Mouse (Mus musculus) bone marrow, adult 2 months (tissue): Measurements from ENCODE around the gene Lenep. TPM values are rescaled to one million over a fixed set of nuclear protein-coding genes. Genes with fewer than 3 reads are reported as not detected.

Source experiments
- H3K27ac ChIP-seq: fragments of 200-500 bp; 2 replicates; pipeline ENCODE4 v1.5.1; 2012; ENCODE audit warnings: low read depth, mild to moderate bottlenecking, control low read depth, inconsistent platforms, low read length; ENCODE audit not compliant: control insufficient read depth, poor library complexity, insufficient read depth
- H3K4me1 ChIP-seq: fragments of 200-500 bp; 2 replicates; pipeline ENCODE4 v1.6.1; 2011; ENCODE audit warnings: low read length; ENCODE audit not compliant: control insufficient read depth, insufficient read depth
- H3K4me3 ChIP-seq: fragments of 200-500 bp; replicated peaks from 2 replicates; pipeline ENCODE3; 2011; ENCODE audit warnings: mild to moderate bottlenecking, low read depth, low read length, control low read depth; ENCODE audit not compliant: control insufficient read depth
- CTCF ChIP-seq: fragments of 200-500 bp; IDR thresholded peaks from 2 replicates; pipeline ENCODE4 v1.5.1; 2011; ENCODE audit warnings: low read length, control low read depth; ENCODE audit not compliant: control insufficient read depth, insufficient read depth
- POLR2A ChIP-seq: fragments of 200-500 bp; IDR thresholded peaks from 2 replicates; pipeline ENCODE4 v1.6.1; 2011; ENCODE audit warnings: low read depth, mild to moderate bottlenecking, control low read depth, low read length, borderline replicate concordance; ENCODE audit not compliant: control insufficient read depth
- WGBS: fragments of 180-500 bp; shearing (Covaris S2); methylation state at CpG from one replicate; pipeline ENCODE4 v1.1.7; 2018; 5-methylcytosine and 5-hydroxymethylcytosine counted together
- polyA plus RNA-seq: library from polyadenylated mRNA; stranded (reverse); fragments of >200 nt; gene quantifications from 2 replicates; pipeline ENCODE4 v1.2.4, GENCODE M21; 2011; ENCODE audit warnings: low replicate concordance; ENCODE audit not compliant: missing spikeins, insufficient read depth, insufficient read length

Lenep gene
- polyA plus RNA-seq, 1 experiment, result not detected

DNA sequence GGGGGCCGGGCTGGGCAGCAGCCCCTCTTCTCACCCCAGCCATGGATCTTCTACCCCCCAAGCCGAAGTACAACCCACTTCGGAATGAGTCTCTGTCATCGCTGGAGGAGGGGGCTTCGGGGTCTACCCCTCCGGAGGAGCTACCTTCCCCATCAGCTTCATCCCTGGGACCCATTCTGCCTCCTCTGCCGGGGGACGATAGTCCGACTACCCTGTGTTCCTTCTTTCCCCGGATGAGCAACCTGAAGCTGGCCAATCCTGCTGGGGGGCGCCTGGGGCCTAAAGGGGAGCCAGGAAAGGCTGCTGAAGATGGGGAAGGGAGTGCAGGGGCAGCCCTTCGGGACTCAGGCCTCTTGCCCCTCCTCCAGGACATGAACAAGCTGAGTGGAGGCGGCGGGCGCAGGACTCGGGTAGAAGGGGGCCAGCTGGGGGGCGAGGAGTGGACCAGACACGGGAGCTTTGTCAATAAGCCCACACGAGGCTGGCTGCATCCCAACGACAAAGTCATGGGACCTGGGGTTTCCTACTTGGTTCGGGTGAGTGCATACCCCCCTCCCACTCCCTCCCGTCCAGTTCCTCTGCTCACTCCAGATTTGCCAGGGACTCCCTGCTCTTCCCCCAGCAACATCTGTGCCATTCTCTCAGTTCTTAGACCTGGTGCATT lies 19.3 kb upstream of the Lenep start:
- Histone ChIP-seq H3K4me1 (peaks cover 5% of the 10 kb centered on the region; the same call in 1 of the 2 replicates), H3K27ac (peak overlapping the region; percentile 28; the same call in 1 of the 2 replicates), H3K4me3 (peak overlapping the region; percentile 34)
- 34% methylated on average over 22 of the region's 22 CpGs for WGBS
- no peak for TF ChIP-seq CTCF
- no peak for TF ChIP-seq POLR2A

DNA sequence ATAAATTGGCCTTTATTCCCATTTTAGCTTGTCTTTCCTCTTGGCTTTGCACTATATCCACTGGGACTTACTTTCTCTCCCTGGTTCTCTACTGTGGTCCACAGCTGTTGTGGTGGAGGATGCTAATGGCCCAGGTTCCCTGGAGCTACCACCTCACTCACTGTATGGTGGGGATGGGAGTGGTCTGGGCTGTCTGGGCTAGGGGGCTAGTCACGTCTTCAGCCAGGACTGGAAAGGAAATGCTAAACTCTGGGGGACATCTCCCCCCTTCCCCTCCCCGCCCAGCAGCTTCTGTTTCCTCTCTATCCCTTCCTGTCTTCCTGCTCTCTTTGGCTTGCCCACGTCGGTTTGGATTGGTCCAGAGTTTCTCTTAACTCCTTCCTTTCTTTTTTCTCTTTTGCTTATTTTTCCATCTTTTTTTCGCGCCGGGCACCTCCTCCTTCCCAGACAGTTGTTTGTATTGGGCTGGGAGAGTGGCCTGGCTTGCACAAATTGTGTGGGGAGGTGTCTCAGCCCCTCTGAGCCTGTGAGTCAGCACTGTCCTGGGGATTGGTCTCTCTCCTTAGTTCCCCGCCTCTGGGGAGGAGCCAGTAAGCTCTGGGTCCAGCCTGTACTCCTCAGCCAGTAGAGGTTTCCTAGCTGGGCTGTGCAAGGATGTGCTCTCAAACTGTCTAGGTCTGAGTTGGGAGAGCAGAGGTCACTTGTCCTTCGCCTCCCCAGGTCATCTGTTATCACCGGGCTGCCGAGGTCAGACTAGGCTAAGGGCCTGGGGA lies 18.6 kb upstream of the Lenep start:
- 16% methylated on average over 11 of the region's 11 CpGs for WGBS
- Histone ChIP-seq H3K4me1 (peaks cover 5% of the 10 kb centered on the region; the same call in 1 of the 2 replicates), H3K4me3 (peak overlapping the region; percentile 39), H3K27ac (peak overlapping the region; percentile 28; the same call in 1 of the 2 replicates)
- no peak for TF ChIP-seq CTCF
- no peak for TF ChIP-seq POLR2A

GRCm38 (mm10) chr3:89420421-89420820 lies 17.8 kb upstream of the Lenep start:
- Histone ChIP-seq H3K27ac (0 out of 2 replicates have a peak overlapping the region, but pooled peaks have one; percentile 9), H3K4me1 (peaks cover 5% of the 10 kb centered on the region; the same call in 1 of the 2 replicates), H3K4me3 (no peak overlapping the region)
- WGBS, result 24% methylated on average over 2 of the region's 2 CpGs
- TF ChIP-seq POLR2A (no peak), CTCF (no peak)

GRCm38 (mm10) chr3:89419981-89420380 lies 17.4 kb upstream of the Lenep start:
- peak overlapping the region; percentile 88 for H3K27ac ChIP-seq
- 35% methylated on average over 3 of the region's 3 CpGs for WGBS
- H3K4me1 ChIP-seq, result peaks cover 5% of the 10 kb centered on the region; the same call in 1 of the 2 replicates

DNA sequence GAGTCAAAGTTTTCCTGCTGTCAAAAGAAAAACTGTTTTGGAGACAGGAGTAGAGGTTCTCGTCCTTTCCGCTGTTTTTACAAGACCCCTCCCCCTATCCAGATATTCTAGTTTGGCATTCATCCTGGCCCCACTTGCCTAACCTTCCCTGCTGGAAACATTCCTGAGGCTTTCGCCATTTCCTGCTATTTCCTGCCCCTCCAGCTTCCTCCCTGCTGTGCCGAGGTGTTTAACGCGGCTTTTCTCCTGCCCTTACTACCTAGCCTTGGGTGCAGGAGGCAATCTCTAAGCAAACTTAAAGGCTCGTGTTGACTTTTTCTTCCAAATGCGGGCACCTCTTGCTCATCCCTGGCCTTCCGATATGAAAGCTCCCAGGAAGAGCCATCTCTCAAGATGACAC lies 17.0 kb upstream of the Lenep start:
- WGBS, result 12% methylated on average over 9 of the region's 9 CpGs
- H3K27ac ChIP-seq, result peak overlapping the region; percentile 88
- no peak for TF ChIP-seq POLR2A
- no peak for TF ChIP-seq CTCF
- peaks cover 5% of the 10 kb centered on the region; the same call in 1 of the 2 replicates for H3K4me1 ChIP-seq
- H3K4me3 ChIP-seq, result peak overlapping the region; percentile 90

More at GRCm38 (mm10) chr3:89419981-89420380, 17.4 kb upstream of the Lenep start:
- TF ChIP-seq CTCF (no peak), POLR2A (no peak)
- H3K4me3 ChIP-seq, result peak overlapping the region; percentile 90

DNA sequence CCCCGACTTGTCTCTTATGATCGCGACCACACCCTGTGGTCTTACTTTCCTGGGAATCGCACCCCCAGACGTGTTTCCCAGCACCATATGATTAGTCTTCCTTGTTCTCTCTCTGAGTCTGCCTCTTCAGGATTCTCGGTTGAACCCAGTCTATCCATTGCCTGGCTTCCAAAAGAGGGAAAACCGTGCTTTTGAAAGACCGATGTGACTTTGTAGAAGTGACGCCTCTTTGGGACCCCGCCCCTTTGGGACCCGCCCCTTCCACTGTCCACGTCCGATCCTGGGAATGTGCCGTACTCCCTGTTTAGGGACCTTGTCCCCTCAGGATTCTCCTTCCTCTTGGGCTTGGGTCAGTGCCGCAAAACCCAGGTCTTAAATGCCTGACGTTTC lies 16.3 kb upstream of the Lenep start:
- TF ChIP-seq CTCF (no peak), POLR2A (no peak)
- Histone ChIP-seq H3K4me1 (peaks cover 5% of the 10 kb centered on the region; the same call in 1 of the 2 replicates), H3K27ac (peak overlapping the region; percentile 88), H3K4me3 (peak overlapping the region; percentile 90)
- WGBS, result 0% methylated on average over 16 of the region's 16 CpGs

- peaks cover 5% of the 10 kb centered on the region; the same call in 1 of the 2 replicates for H3K4me1 ChIP-seq
- H3K4me3 ChIP-seq, result peak within 1 kb of the TSS; percentile 90
- under 1% methylated on average over 39 of the region's 39 CpGs for WGBS
- H3K27ac ChIP-seq, result peak within 1 kb of the TSS; percentile 88
- TF ChIP-seq POLR2A (peak; percentile 86), CTCF (no peak)
Measured at GRCm38 (mm10) chr3:89418170-89418860, 15.7 kb upstream of the Lenep start, which contains the start of the genes Cks1b and Shc1. Cks1b (minus strand) TSS chr3:89418383. Shc1 (plus strand) TSS chr3:89418443.
